Mouse (Mus musculus) layer of hippocampus, adult 8-10 months (tissue): ENCODE results near the gene Zfand2b. TPM values are rescaled to one million over a fixed set of nuclear protein-coding genes. Genes with fewer than 3 reads are reported as not detected.
A peak's percentile ranks its signal among the peaks of the same experiment; 100 is the strongest.

Experiments used
- DNase-seq, 2 experiments: peaks; one replicate each; pipeline ENCODE4 v3.0.0; 2022; ENCODE audit warnings: low spot score in 2 of 2
- total RNA-seq, 4 experiments: library from RNA; stranded (reverse); gene quantifications; 2 replicates each; pipeline ENCODE4 v1.2.4; 2022

Zfand2b gene
- total RNA-seq: 10 to 100 TPM; 26.5 to 37.4 (median 32.4) TPM

- DNase-seq: peak; percentile 92
These were observed at the start of gene Zfand2b for GRCm38 (mm10) chr1:75168472-75169464. Gene Zfand2b (plus strand): TSS chr1:75168646.

- no peak for DNase-seq
These were observed 46.2 kb upstream of the Zfand2b start for GRCm38 (mm10) chr1:75122211-75122610.

- peak; percentile 85 to 87 for DNase-seq
These were observed 43.8 kb upstream of the Zfand2b start, which contains the start of gene Nhej1 for GRCm38 (mm10) chr1:75124346-75125321. Gene Nhej1 (minus strand): TSS chr1:75125200.

- no peak for DNase-seq
These were observed 43.0 kb upstream of the Zfand2b start for GRCm38 (mm10) chr1:75125418-75125817.

- DNase-seq: no peak
These were observed 39.8 kb upstream of the Zfand2b start for GRCm38 (mm10) chr1:75128641-75129040.

- no peak for DNase-seq
These were observed 34.8 kb upstream of the Zfand2b start, which contains the start of gene Slc23a3 for GRCm38 (mm10) chr1:75133421-75134207. Gene Slc23a3 (minus strand): TSS chr1:75133890.

- no peak for DNase-seq
These were observed 32.2 kb upstream of the Zfand2b start for GRCm38 (mm10) chr1:75136293-75136692.

- no peak for DNase-seq
These were observed 31.7 kb upstream of the Zfand2b start for GRCm38 (mm10) chr1:75136730-75137129.

GRCm38 (mm10) chr1:75138448-75138847 is 30.0 kb upstream of the Zfand2b start:
- DNase-seq: no peak

- DNase-seq: no peak
These were observed 27.8 kb upstream of the Zfand2b start for GRCm38 (mm10) chr1:75140601-75141190.

GRCm38 (mm10) chr1:75141486-75142190 is 26.8 kb upstream of the Zfand2b start:
- peak in 1 of 2 experiments; percentile 46 for DNase-seq

- peak; percentile 93 to 96 for DNase-seq
These were observed 25.9 kb upstream of the Zfand2b start, which contains the start of the genes Cnppd1 and Retreg2 for GRCm38 (mm10) chr1:75142301-75143261. Gene Cnppd1 (minus strand): TSS chr1:75142711. Gene Retreg2 (plus strand): TSS chr1:75142778.

GRCm38 (mm10) chr1:75145589-75145988 is 22.9 kb upstream of the Zfand2b start:
- no peak for DNase-seq

- no peak for DNase-seq
These were observed 20.9 kb upstream of the Zfand2b start for GRCm38 (mm10) chr1:75147411-75148135.

GRCm38 (mm10) chr1:75148727-75149126 is 19.7 kb upstream of the Zfand2b start:
- peak in 1 of 2 experiments; percentile 1 for DNase-seq

GRCm38 (mm10) chr1:75155837-75156236 is 12.6 kb upstream of the Zfand2b start:
- no peak for DNase-seq

GRCm38 (mm10) chr1:75158990-75159389 is 9.5 kb upstream of the Zfand2b start:
- DNase-seq: no peak
